Mouse (Mus musculus) MEL (cell line): ENCODE measurements around the gene Aldh3b2. TPM values are rescaled to one million over a fixed set of nuclear protein-coding genes. Genes with fewer than 3 reads are reported as not detected.

Experiments used
- DNase-seq: peaks from one replicate; pipeline ENCODE4 v3.0.0; 2011; ENCODE audit warnings: low read depth, low spot score
- H3K27ac ChIP-seq: 2 replicates; pipeline ENCODE4 v1.5.1; 2012; ENCODE audit warnings: low read depth, mild to moderate bottlenecking, control low read depth, low read length, moderate library complexity; ENCODE audit not compliant: control insufficient read depth
- H3K27me3 ChIP-seq, 2 experiments: fragments of 150-350 bp in 1 of 2; sonication (generic) in 1 of 2; 2 replicates each; pipeline ENCODE4 v1.6.1; 2012; ENCODE audit warnings: low read length in 2 of 2, mild to moderate bottlenecking in 2 of 2, improper control_type of control experiment in 1 of 2, moderate library complexity in 1 of 2; ENCODE audit not compliant: insufficient read depth in 2 of 2, control insufficient read depth in 1 of 2
- H3K36me3 ChIP-seq, 2 experiments: 2 replicates each; pipeline ENCODE4 v1.6.1; 2012 to 2014; ENCODE audit warnings: low read length in 2 of 2, improper control_type of control experiment in 1 of 2, inconsistent platforms in 1 of 2, mild to moderate bottlenecking in 1 of 2; ENCODE audit not compliant: insufficient read depth in 2 of 2, control insufficient read depth in 1 of 2
- H3K4me1 ChIP-seq, 2 experiments: fragments of 150-350 bp in 1 of 2; sonication (generic) in 1 of 2; 2 replicates each; pipeline ENCODE4 v1.6.1; 2012; ENCODE audit warnings: low read length in 2 of 2, improper control_type of control experiment in 1 of 2, mild to moderate bottlenecking in 1 of 2; ENCODE audit not compliant: insufficient read depth in 2 of 2, control insufficient read depth in 1 of 2
- H3K4me3 ChIP-seq, 2 experiments: fragments of 150-350 bp in 1 of 2; sonication (generic) in 1 of 2; 2 replicates each; pipeline ENCODE4 v1.5.1; 2012; ENCODE audit warnings: low read depth in 2 of 2, low read length in 2 of 2, mild to moderate bottlenecking in 2 of 2, moderate library complexity in 2 of 2, control low read depth in 1 of 2, improper control_type of control experiment in 1 of 2; ENCODE audit not compliant: control insufficient read depth in 1 of 2, insufficient read depth in 1 of 2
- H3K79me2 ChIP-seq: 2 replicates; pipeline ENCODE4 v1.6.1; 2012; ENCODE audit warnings: mild to moderate bottlenecking, low read length, moderate library complexity; ENCODE audit not compliant: control insufficient read depth, poor library complexity, insufficient read depth
- H3K9ac ChIP-seq: 2 replicates; pipeline ENCODE4 v1.6.1; 2012; ENCODE audit warnings: low read depth, mild to moderate bottlenecking, control low read depth, low read length, moderate library complexity; ENCODE audit not compliant: control insufficient read depth, poor library complexity, severe bottlenecking
- H3K9me3 ChIP-seq: fragments of 150-350 bp; sonication (generic); replicated peaks from 2 replicates; pipeline ENCODE4 v1.6.1; 2012; ENCODE audit warnings: mild to moderate bottlenecking, low read length, improper control_type of control experiment, moderate library complexity; ENCODE audit not compliant: insufficient read depth
- BHLHE40 ChIP-seq: IDR thresholded peaks from 2 replicates; pipeline ENCODE4 v1.6.1; 2012; ENCODE audit warnings: low read depth, mild to moderate bottlenecking, inconsistent platforms, low read length, improper control_type of control experiment, borderline replicate concordance
- CHD1 ChIP-seq: IDR thresholded peaks from 2 replicates; pipeline ENCODE4 v1.6.1; 2012; ENCODE audit warnings: low read depth, mild to moderate bottlenecking, inconsistent platforms, low read length, improper control_type of control experiment
- CHD2 ChIP-seq: IDR thresholded peaks from 2 replicates; pipeline ENCODE4 v1.6.1; 2011; ENCODE audit warnings: low read length, improper control_type of control experiment
- CTCF ChIP-seq, 3 experiments: IDR thresholded peaks in 2 of 3; conservative IDR thresholded peaks in 1 of 3; 2 replicates each; pipeline ENCODE4 v1.5.1; 2011 to 2012; ENCODE audit warnings: low read length in 3 of 3, low read depth in 2 of 3, mild to moderate bottlenecking in 2 of 3, improper control_type of control experiment in 1 of 3, inconsistent platforms in 1 of 3, mixed read lengths in 1 of 3, moderate library complexity in 1 of 3; ENCODE audit not compliant: control insufficient read depth in 1 of 3, insufficient read depth in 1 of 3, poor library complexity in 1 of 3, severe bottlenecking in 1 of 3
- E2F4 ChIP-seq: IDR thresholded peaks from 2 replicates; pipeline ENCODE4 v1.6.1; 2011; ENCODE audit warnings: low read depth, low read length, improper control_type of control experiment, borderline replicate concordance
- ELF1 ChIP-seq: IDR thresholded peaks from 2 replicates; pipeline ENCODE4 v1.6.1; 2014; ENCODE audit warnings: low read depth, mild to moderate bottlenecking, inconsistent platforms, low read length, improper control_type of control experiment, moderate library complexity
- ETS1 ChIP-seq: IDR thresholded peaks from 2 replicates; pipeline ENCODE4 v1.6.1; 2012; ENCODE audit warnings: low read depth, mild to moderate bottlenecking, inconsistent platforms, low read length, improper control_type of control experiment, moderate library complexity
- GATA1 ChIP-seq: IDR thresholded peaks from 2 replicates; pipeline ENCODE4 v1.6.1; 2011; ENCODE audit warnings: low read depth, low read length, improper control_type of control experiment
- MAX ChIP-seq: IDR thresholded peaks from 2 replicates; pipeline ENCODE4 v1.6.1; 2011; ENCODE audit warnings: low read length, improper control_type of control experiment
- MEF2A ChIP-seq: IDR thresholded peaks from 2 replicates; pipeline ENCODE4 v1.6.1; 2014; ENCODE audit warnings: low read depth, mild to moderate bottlenecking, inconsistent platforms, low read length, improper control_type of control experiment; ENCODE audit not compliant: poor library complexity, insufficient replicate concordance, severe bottlenecking; ENCODE audit errors: extremely low read depth
- MXI1 ChIP-seq: IDR thresholded peaks from 2 replicates; pipeline ENCODE4 v1.6.1; 2011; ENCODE audit warnings: mild to moderate bottlenecking, low read depth, low read length, improper control_type of control experiment
- NRF1 ChIP-seq: IDR thresholded peaks from 2 replicates; pipeline ENCODE4 v1.6.1; 2014; ENCODE audit warnings: low read depth, mild to moderate bottlenecking, inconsistent platforms, low read length, improper control_type of control experiment, moderate library complexity; ENCODE audit not compliant: poor library complexity, insufficient read depth, severe bottlenecking
- POLR2AphosphoS5 ChIP-seq: IDR thresholded peaks from 2 replicates; pipeline ENCODE4 v1.6.1; 2012; ENCODE audit warnings: low read depth, borderline replicate concordance, mild to moderate bottlenecking, inconsistent platforms, low read length, moderate library complexity, mixed read lengths
- RAD21 ChIP-seq: IDR thresholded peaks from 2 replicates; pipeline ENCODE4 v1.6.1; 2011; ENCODE audit warnings: mild to moderate bottlenecking, low read depth, low read length, improper control_type of control experiment
- SMC3 ChIP-seq: IDR thresholded peaks from 2 replicates; pipeline ENCODE4 v1.6.1; 2011; ENCODE audit warnings: low read depth, low read length, improper control_type of control experiment
- TBP ChIP-seq: IDR thresholded peaks from 2 replicates; pipeline ENCODE4 v1.8.0; 2011; ENCODE audit warnings: low read depth, low read length, improper control_type of control experiment
- USF2 ChIP-seq, 2 experiments: IDR thresholded peaks; 2 replicates each; pipeline ENCODE4 v1.6.1; 2011 to 2012; ENCODE audit warnings: improper control_type of control experiment in 2 of 2, low read length in 2 of 2, borderline replicate concordance in 1 of 2, inconsistent platforms in 1 of 2, low read depth in 1 of 2, mild to moderate bottlenecking in 1 of 2; ENCODE audit not compliant: insufficient read depth in 1 of 2
- ZKSCAN1 ChIP-seq: IDR thresholded peaks from 2 replicates; pipeline ENCODE4 v1.6.1; 2012; ENCODE audit warnings: low read depth, mild to moderate bottlenecking, inconsistent platforms, low read length, improper control_type of control experiment, moderate library complexity
- ZMIZ1 ChIP-seq: IDR thresholded peaks from 2 replicates; pipeline ENCODE4 v1.6.1; 2012; ENCODE audit warnings: low read depth, mild to moderate bottlenecking, inconsistent platforms, low read length, improper control_type of control experiment, moderate library complexity
- ZNF384 ChIP-seq: IDR thresholded peaks from 2 replicates; pipeline ENCODE4 v1.6.1; 2012; ENCODE audit warnings: low read depth, mild to moderate bottlenecking, inconsistent platforms, low read length, improper control_type of control experiment
- polyA plus RNA-seq, 2 experiments: library from polyadenylated mRNA; stranded (reverse) in 1 of 2; unstranded in 1 of 2; fragments of >175 nt in 1 of 2; fragments of >200 nt in 1 of 2; gene quantifications; 2 replicates each; pipeline versions ENCODE4 v1.2.1 to v1.2.4; 2012; ENCODE audit warnings: low replicate concordance in 2 of 2, low read depth in 1 of 2; ENCODE audit not compliant: insufficient read length in 2 of 2, insufficient read depth in 1 of 2, missing spikeins in 1 of 2
- total RNA-seq: library from RNA; depleted of rRNA; stranded (reverse); fragments of 300-350 nt; gene quantifications from 2 replicates; pipeline ENCODE4 v1.2.3, GENCODE M21; 2012

The Aldh3b2 gene
- total and polyA plus RNA-seq, 3 experiments, result not detected

- TF ChIP-seq NRF1 (0 out of 2 replicates have a peak, but pooled peaks have one; percentile 28), GATA1 (no peak), ZNF384 (no peak)
Observed at GRCm38 (mm10) chr19:3942986-3943735, 29.0 kb upstream of the Aldh3b2 start (continued).

GRCm38 (mm10) chr19:3945872-3946564 lies 26.1 kb upstream of the Aldh3b2 start:
- TF ChIP-seq ZNF384 (no peak), BHLHE40 (no peak), SMC3 (no peak), ZKSCAN1 (no peak), MAX (no peak), CTCF (IDR thresholded peaks at IDR 0.05 in 2 of 3, conservative IDR thresholded peaks at IDR 0.05 in 1 of 3; ENCODE audit: control insufficient read depth in 1 of 3, insufficient read depth in 1 of 3, low read depth in 2 of 3, low read length in 3 of 3, poor library complexity in 1 of 3, severe bottlenecking in 1 of 3) (no peak), TBP (no peak), POLR2AphosphoS5 (no peak), CHD2 (no peak), CHD1 (no peak), GATA1 (no peak), MXI1 (no peak), ELF1 (no peak), ZMIZ1 (no peak), MEF2A (no peak), NRF1 (no peak), ETS1 (no peak), E2F4 (no peak), USF2 (IDR thresholded peaks at IDR 0.05; ENCODE audit: borderline replicate concordance in 1 of 2, insufficient read depth in 1 of 2, low read depth in 1 of 2, low read length in 2 of 2) (no peak), RAD21 (no peak)
- DNase-seq, result peak; percentile 52
- Histone ChIP-seq H3K9me3 (no peaks in the 10 kb centered on the region), H3K4me1 (peaks cover 0 to 2% of the 10 kb centered on the region in 2 experiments; a peak in 1 of 4 replicates), H3K79me2 (no peaks in the 10 kb centered on the region), H3K4me3 (no peak overlapping the region), H3K9ac (no peak overlapping the region), H3K27me3 (no peaks in the 10 kb centered on the region), H3K36me3 (peaks cover 0 to 4% of the 10 kb centered on the region in 2 experiments; a peak in 2 of 4 replicates), H3K27ac (no peak overlapping the region)
